Mouse (Mus musculus) cortical plate, adult 2 months (tissue): ENCODE results near the gene Fam117a.

ENCODE experiments used
- CTCF ChIP-seq: fragments of 200-500 bp; IDR thresholded peaks from 2 replicates; pipeline ENCODE4 v1.5.1; 2011; ENCODE audit warnings: mild to moderate bottlenecking, control low read depth, low read length; ENCODE audit not compliant: insufficient read depth; ENCODE audit errors: extremely low read depth
- POLR2A ChIP-seq: fragments of 200-500 bp; IDR thresholded peaks from 2 replicates; pipeline ENCODE4 v1.6.1; 2011; ENCODE audit warnings: mild to moderate bottlenecking, low read length, control low read depth; ENCODE audit not compliant: insufficient read depth; ENCODE audit errors: extremely low read depth

DNA sequence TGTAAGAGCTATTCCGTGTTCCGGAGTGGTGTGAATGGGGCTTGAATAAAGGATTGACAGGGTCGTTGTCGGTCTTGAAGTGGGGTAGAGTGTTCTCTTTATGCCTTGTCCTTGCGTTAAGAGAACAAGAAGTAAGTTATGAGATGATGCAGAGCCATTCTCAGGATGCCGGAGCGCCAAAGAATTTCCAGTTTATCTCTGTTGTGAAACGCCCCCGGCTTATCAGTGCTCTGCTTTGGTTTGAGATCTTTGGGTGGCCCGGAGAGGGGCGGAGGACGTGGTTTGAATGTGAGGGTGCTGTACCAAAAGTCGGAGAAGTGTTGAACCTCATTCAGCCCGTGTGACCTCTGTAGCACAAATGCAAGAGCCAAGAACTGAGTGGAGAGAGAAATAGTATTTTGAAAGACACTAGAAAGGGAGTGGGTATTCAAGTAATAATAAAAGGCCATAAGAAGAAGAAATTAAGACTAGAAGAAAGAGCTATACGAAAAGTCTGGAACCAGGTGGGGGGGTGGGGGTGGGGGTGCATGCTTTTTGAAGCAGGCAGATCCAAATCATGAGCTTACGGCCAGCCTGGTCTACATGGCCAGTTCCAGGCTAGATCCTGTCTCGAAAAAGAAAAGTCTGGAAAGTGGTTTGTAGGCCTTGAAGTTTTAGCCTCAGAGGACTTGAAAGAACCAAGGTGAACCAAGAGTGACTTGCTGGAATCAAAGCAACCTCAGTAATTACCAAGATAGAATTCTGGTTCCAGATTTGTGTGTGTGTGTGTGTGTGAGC is 26.0 kb upstream of the Fam117a start:
- TF ChIP-seq CTCF: no peak
- no peak for TF ChIP-seq POLR2A
